Mouse (Mus musculus): ENCODE measurements around the gene Mpeg1.
A peak's percentile ranks its signal among the peaks of the same experiment; 100 is the strongest.

Mpeg1 gene

GRCm38 (mm10) chr19:12493453-12494186 lies 33.0 kb downstream of the Mpeg1 start:
- DNase-seq = no peak

- DNase-seq = no peak
Measured at GRCm38 (mm10) chr19:12494187-12494458, 33.5 kb downstream of the Mpeg1 start.

- no peak for DNase-seq
Measured at GRCm38 (mm10) chr19:12494972-12495535, 34.5 kb downstream of the Mpeg1 start.

GRCm38 (mm10) chr19:12496241-12496640 lies 35.7 kb downstream of the Mpeg1 start:
- no peak for DNase-seq

- no peak for DNase-seq
Measured at GRCm38 (mm10) chr19:12497909-12498308, 37.3 kb downstream of the Mpeg1 start.

- DNase-seq = no peak
Measured at GRCm38 (mm10) chr19:12498321-12498720, 37.7 kb downstream of the Mpeg1 start.

GRCm38 (mm10) chr19:12498941-12499340 lies 38.4 kb downstream of the Mpeg1 start:
- DNase-seq = no peak

- DNase-seq = no peak
Measured at GRCm38 (mm10) chr19:12499485-12499884, 38.9 kb downstream of the Mpeg1 start.

GRCm38 (mm10) chr19:12500124-12500523 lies 39.5 kb downstream of the Mpeg1 start:
- no peak for DNase-seq

GRCm38 (mm10) chr19:12500881-12501311 lies 40.3 kb downstream of the Mpeg1 start:
- peak in 1 of 2 experiments; percentile 22 for DNase-seq

GRCm38 (mm10) chr19:12501370-12502347 lies 41.1 kb downstream of the Mpeg1 start, which contains the start of gene Dtx4:
Dtx4 (minus strand) TSS chr19:12501454.
- DNase-seq = peak; percentile 75 to 83

GRCm38 (mm10) chr19:12502756-12503155 lies 42.2 kb downstream of the Mpeg1 start:
- no peak for DNase-seq

GRCm38 (mm10) chr19:12514621-12515020 lies 54.0 kb downstream of the Mpeg1 start:
- DNase-seq = no peak
